Mouse (Mus musculus): ENCODE measurements around the gene Gng7.

DNA sequence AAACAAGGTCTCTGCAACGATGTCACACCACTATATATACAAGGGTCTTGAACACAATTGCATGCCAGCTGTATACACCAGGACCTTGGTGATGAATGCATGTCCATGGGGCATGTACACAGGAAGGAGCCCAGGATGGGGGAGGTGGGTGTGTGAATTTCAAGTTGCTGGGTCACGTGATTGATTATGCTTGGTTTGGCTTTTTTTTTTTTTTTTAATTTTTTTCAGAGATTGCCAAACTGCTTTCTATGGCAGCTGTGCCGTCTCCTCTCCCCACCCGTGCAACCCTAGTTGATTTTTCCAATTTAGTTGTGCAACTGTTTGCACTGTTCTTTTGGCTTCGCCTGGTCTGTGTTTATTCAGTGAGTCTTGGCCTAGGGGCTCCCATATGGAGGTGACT is 52.2 kb downstream of the Gng7 start:
- TF ChIP-seq CTCF (IDR thresholded peaks at IDR 0.05) (no peak), EP300 (IDR thresholded peaks at IDR 0.05; ENCODE audit: insufficient read depth, low read depth, low read length) (no peak), POLR2A (IDR thresholded peaks at IDR 0.05; ENCODE audit: insufficient read depth, low read depth, low read length) (no peak)
